Mouse (Mus musculus) thymus, adult 2 months (tissue): ENCODE results near the gene Slc27a1.

Experiments
- CTCF ChIP-seq: fragments of 200-500 bp; IDR thresholded peaks from 2 replicates; pipeline ENCODE4 v1.5.1; 2012; ENCODE audit warnings: mild to moderate bottlenecking, control low read depth, low read length, moderate library complexity, borderline replicate concordance; ENCODE audit not compliant: control insufficient read depth, poor library complexity, insufficient read depth; ENCODE audit errors: extremely low read depth
- POLR2A ChIP-seq: fragments of 200-500 bp; IDR thresholded peaks from 2 replicates; pipeline ENCODE4 v1.6.1; 2012; ENCODE audit warnings: mild to moderate bottlenecking, low read length, control low read depth, moderate library complexity; ENCODE audit not compliant: control insufficient read depth, poor library complexity, insufficient read depth; ENCODE audit errors: extremely low read depth

DNA sequence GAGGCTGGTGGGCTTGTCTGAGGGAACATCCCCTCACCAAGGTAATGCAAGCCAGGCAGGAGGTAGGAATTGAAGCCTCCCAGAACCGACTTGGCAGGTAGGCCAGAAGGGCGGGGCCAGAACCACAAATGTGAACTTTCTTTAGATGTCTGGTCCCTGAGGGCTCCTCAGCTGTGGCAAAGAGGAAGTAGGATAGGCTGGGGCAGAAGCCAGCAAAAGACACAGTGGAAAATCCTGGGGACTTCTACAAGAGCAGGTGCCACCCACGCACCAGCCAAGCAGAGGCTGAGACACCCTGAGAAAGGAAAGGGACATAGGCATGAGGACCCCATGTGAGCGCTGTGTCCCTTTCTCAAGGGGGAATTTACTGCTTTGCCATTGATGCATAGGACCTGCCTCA is 28.1 kb downstream of the Slc27a1 start:
- no peak for TF ChIP-seq CTCF
- no peak for TF ChIP-seq POLR2A
